Mouse (Mus musculus): ENCODE data around the gene Fgfr2. TPM values are rescaled to one million over a fixed set of nuclear protein-coding genes. Genes with fewer than 3 reads are reported as not detected.

Fgfr2 gene
- polyA plus RNA-seq, 1 experiment from 2014 or later, result 169 TPM

DNA sequence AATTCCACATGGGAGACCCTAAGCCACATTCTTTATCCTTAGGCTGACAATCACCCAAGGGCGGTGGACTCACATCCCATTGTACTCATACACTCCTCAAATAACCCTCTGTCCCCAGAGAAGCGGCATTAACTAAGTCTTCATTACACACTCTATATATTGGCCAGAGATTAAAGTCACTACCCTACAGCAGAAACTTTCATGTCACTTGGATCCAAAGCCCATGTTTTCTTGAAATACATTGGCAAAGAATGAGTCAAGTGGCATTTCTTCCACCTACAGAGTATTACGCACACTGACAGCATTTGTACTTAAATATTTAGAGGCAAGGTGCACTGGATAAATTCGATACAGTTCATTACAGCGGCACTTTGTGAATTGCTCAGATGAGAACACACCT, 850.2 kb downstream of the Fgfr2 start:
- Histone ChIP-seq H3K4me2 (replicated peaks; ENCODE audit: low read depth, low read length) (no peak overlapping the region), H3K27me3 (ENCODE audit: control insufficient read depth, insufficient read depth, low read length) (no peaks in the 10 kb centered on the region), H3K36me3 (ENCODE audit: control insufficient read depth, insufficient read depth, low read length) (peaks cover 16% of the 10 kb centered on the region; the same call in 1 of the 2 replicates), H3K27ac (ENCODE audit: low read length) (no peak overlapping the region), H3K9ac (replicated peaks; ENCODE audit: low read depth, low read length) (no peak overlapping the region), H3K9me3 (ENCODE audit: control insufficient read depth, low read depth, low read length) (0 out of 2 replicates have a peak, but pooled peaks cover 3% of the 10 kb centered on the region), H3K4me1 (ENCODE audit: control insufficient read depth, insufficient read depth, low read length) (no peaks in the 10 kb centered on the region), H3K4me3 (ENCODE audit: low read depth, low read length) (no peak overlapping the region)
- no peak for ATAC-seq (ENCODE audit: insufficient number of reproducible peaks, insufficient read depth, low FRiP score, low read depth)
- 94% methylated on average over 5 of the region's 5 CpGs for WGBS

DNA sequence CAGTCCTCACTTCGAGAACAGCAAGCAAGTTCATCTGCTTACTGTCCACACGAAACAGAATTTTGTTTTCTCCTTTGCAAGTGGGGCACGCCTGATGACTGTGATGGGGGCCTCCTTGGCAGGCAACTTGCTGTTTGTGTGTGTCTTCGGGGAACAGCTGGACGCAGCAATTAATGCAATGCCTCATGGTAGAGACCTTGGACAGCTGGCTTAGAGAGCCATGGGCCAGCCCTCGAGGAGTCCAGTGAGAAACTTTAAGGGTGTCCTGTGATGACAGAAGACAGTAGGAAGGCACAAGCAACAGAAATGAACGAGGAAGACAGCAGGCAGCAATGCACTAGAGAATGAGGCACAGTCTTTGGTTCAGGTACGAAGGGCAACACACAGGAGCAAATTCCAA, 852.8 kb downstream of the Fgfr2 start:
- H3K4me2 ChIP-seq (replicated peaks; ENCODE audit: low read depth, low read length), result no peak overlapping the region
- no peak overlapping the region for H3K4me3 ChIP-seq (ENCODE audit: low read depth, low read length)
- peaks cover 27% of the 10 kb centered on the region; the same call in 1 of the 2 replicates for H3K36me3 ChIP-seq (ENCODE audit: control insufficient read depth, insufficient read depth, low read length)
- no peaks in the 10 kb centered on the region for H3K4me1 ChIP-seq (ENCODE audit: control insufficient read depth, insufficient read depth, low read length)
- ATAC-seq (ENCODE audit: insufficient number of reproducible peaks, insufficient read depth, low FRiP score, low read depth), result no peak
- H3K27ac ChIP-seq (ENCODE audit: low read length), result no peak overlapping the region
- H3K27me3 ChIP-seq (ENCODE audit: control insufficient read depth, insufficient read depth, low read length), result no peaks in the 10 kb centered on the region
- no peak overlapping the region for H3K9ac ChIP-seq (replicated peaks; ENCODE audit: low read depth, low read length)
- H3K9me3 ChIP-seq (ENCODE audit: control insufficient read depth, low read depth, low read length), result 0 out of 2 replicates have a peak, but pooled peaks cover 3% of the 10 kb centered on the region
- WGBS, result 77% methylated on average over 8 of the region's 8 CpGs

GRCm38 (mm10) chr7:132269661-132270060, 853.5 kb downstream of the Fgfr2 start:
- Histone ChIP-seq H3K27ac (ENCODE audit: low read length) (no peak overlapping the region), H3K4me2 (replicated peaks; ENCODE audit: low read depth, low read length) (no peak overlapping the region), H3K36me3 (ENCODE audit: control insufficient read depth, insufficient read depth, low read length) (peaks cover 27% of the 10 kb centered on the region; the same call in 1 of the 2 replicates), H3K4me1 (ENCODE audit: control insufficient read depth, insufficient read depth, low read length) (no peaks in the 10 kb centered on the region), H3K4me3 (ENCODE audit: low read depth, low read length) (no peak overlapping the region), H3K9ac (replicated peaks; ENCODE audit: low read depth, low read length) (no peak overlapping the region), H3K27me3 (ENCODE audit: control insufficient read depth, insufficient read depth, low read length) (no peaks in the 10 kb centered on the region), H3K9me3 (ENCODE audit: control insufficient read depth, low read depth, low read length) (0 out of 2 replicates have a peak, but pooled peaks cover 3% of the 10 kb centered on the region)
- WGBS, result 82% methylated on average over 3 of the region's 3 CpGs
- ATAC-seq (ENCODE audit: insufficient number of reproducible peaks, insufficient read depth, low FRiP score, low read depth), result no peak

DNA sequence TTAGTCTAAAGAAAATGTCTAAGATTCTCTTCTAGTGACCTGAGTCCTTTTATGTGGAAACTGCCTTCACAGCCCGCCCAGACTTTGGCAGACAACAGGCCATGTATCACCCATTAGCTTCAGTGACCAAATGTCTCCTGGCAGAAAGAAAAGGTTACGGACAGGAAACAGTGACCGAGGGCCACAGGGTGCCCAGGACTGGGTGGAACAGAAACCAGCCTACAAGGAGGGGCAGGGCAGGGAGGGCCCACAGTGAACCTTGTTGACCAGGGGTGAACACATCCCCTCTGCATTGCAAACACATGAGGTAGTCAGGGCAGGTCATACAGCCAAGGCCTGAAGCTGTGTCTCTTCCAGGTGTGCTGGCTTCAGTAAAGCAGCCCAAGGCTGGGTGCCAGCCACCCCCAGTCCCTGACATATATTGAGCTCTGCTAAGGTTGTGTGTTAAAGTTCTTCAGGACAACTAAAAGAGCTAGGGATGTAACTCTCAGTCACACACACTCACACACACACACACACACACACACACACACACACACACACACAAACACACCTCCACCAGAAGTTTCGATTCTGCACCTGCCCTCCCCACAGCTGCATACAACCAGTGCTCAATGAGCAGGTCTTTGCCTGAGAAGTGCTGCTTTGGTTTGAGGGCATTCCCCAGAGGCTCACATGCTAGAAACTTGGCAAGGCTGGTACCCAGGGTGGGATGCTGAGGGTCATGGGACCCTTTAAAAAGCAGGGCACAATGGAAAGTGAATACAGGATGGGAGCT, 855.2 kb downstream of the Fgfr2 start:
- WGBS, result 89% methylated on average over 4 of the region's 4 CpGs
- H3K4me3 ChIP-seq (ENCODE audit: low read depth, low read length), result no peak overlapping the region
- no peaks in the 10 kb centered on the region for H3K9me3 ChIP-seq (ENCODE audit: control insufficient read depth, low read depth, low read length)
- no peaks in the 10 kb centered on the region for H3K4me1 ChIP-seq (ENCODE audit: control insufficient read depth, insufficient read depth, low read length)
- peaks cover 27% of the 10 kb centered on the region; the same call in 1 of the 2 replicates for H3K36me3 ChIP-seq (ENCODE audit: control insufficient read depth, insufficient read depth, low read length)
- H3K4me2 ChIP-seq (replicated peaks; ENCODE audit: low read depth, low read length), result no peak overlapping the region
- H3K9ac ChIP-seq (replicated peaks; ENCODE audit: low read depth, low read length), result no peak overlapping the region
- no peak for ATAC-seq (ENCODE audit: insufficient number of reproducible peaks, insufficient read depth, low FRiP score, low read depth)
- no peaks in the 10 kb centered on the region for H3K27me3 ChIP-seq (ENCODE audit: control insufficient read depth, insufficient read depth, low read length)
- no peak overlapping the region for H3K27ac ChIP-seq (ENCODE audit: low read length)

GRCm38 (mm10) chr7:132264763-132265162, 858.4 kb downstream of the Fgfr2 start:
- no peak overlapping the region for H3K4me2 ChIP-seq (replicated peaks; ENCODE audit: low read depth, low read length)
- H3K36me3 ChIP-seq (ENCODE audit: control insufficient read depth, insufficient read depth, low read length), result peaks cover 26% of the 10 kb centered on the region
- no peak overlapping the region for H3K9ac ChIP-seq (replicated peaks; ENCODE audit: low read depth, low read length)
- no peak overlapping the region for H3K4me3 ChIP-seq (ENCODE audit: low read depth, low read length)
- H3K27ac ChIP-seq (ENCODE audit: low read length), result no peak overlapping the region
- 75% methylated on average over 3 of the region's 3 CpGs for WGBS
- H3K4me1 ChIP-seq (ENCODE audit: control insufficient read depth, insufficient read depth, low read length), result peaks cover 7% of the 10 kb centered on the region; the same call in 1 of the 2 replicates
- H3K27me3 ChIP-seq (ENCODE audit: control insufficient read depth, insufficient read depth, low read length), result no peaks in the 10 kb centered on the region
- no peaks in the 10 kb centered on the region for H3K9me3 ChIP-seq (ENCODE audit: control insufficient read depth, low read depth, low read length)
- ATAC-seq (ENCODE audit: insufficient number of reproducible peaks, insufficient read depth, low FRiP score, low read depth), result no peak

- peaks cover 19% of the 10 kb centered on the region for H3K36me3 ChIP-seq (ENCODE audit: control insufficient read depth, insufficient read depth, low read length)
- 69% methylated on average over 6 of the region's 6 CpGs for WGBS
Measured at GRCm38 (mm10) chr7:132263186-132263585, 860.0 kb downstream of the Fgfr2 start.

DNA sequence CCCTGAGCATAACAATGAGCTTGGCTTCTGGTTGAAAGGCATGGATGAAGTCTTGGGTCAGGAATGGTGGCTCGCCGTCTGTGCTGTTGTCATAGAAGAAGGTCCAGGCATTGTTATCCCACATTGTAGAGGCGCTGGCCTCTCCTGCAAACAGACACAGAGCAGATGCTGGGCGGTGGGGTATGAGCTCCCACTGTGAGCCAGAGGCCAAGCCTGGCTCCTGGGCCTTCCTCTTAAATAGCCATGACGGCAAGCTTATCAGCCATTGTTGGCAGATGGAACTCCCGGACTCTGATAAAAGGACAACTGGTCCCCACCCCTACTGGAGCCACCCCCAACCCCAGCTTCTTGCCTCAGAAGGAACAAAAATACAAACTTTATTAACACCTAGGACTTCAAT, 860.5 kb downstream of the Fgfr2 start:
- H3K36me3 ChIP-seq (ENCODE audit: control insufficient read depth, insufficient read depth, low read length), result peaks cover 19% of the 10 kb centered on the region

More at GRCm38 (mm10) chr7:132263186-132263585, 860.0 kb downstream of the Fgfr2 start:
- ATAC-seq (ENCODE audit: insufficient number of reproducible peaks, insufficient read depth, low FRiP score, low read depth), result no peak
- Histone ChIP-seq H3K4me3 (ENCODE audit: low read depth, low read length) (no peak overlapping the region), H3K9ac (replicated peaks; ENCODE audit: low read depth, low read length) (no peak overlapping the region), H3K27me3 (ENCODE audit: control insufficient read depth, insufficient read depth, low read length) (no peaks in the 10 kb centered on the region), H3K4me1 (ENCODE audit: control insufficient read depth, insufficient read depth, low read length) (peaks cover 14% of the 10 kb centered on the region), H3K9me3 (ENCODE audit: control insufficient read depth, low read depth, low read length) (no peaks in the 10 kb centered on the region), H3K27ac (ENCODE audit: low read length) (no peak overlapping the region), H3K4me2 (replicated peaks; ENCODE audit: low read depth, low read length) (no peak overlapping the region)

GRCm38 (mm10) chr7:132261885-132262284, 861.3 kb downstream of the Fgfr2 start:
- no peak; the same call in 1 of the 2 replicates for ATAC-seq (ENCODE audit: insufficient number of reproducible peaks, insufficient read depth, low FRiP score, low read depth)
- 46% methylated on average over 3 of the region's 3 CpGs for WGBS
- peaks cover 22% of the 10 kb centered on the region for H3K36me3 ChIP-seq (ENCODE audit: control insufficient read depth, insufficient read depth, low read length)

More for the DNA sequence above, 860.5 kb downstream of the Fgfr2 start:
- no peak overlapping the region for H3K27ac ChIP-seq (ENCODE audit: low read length)
- H3K4me2 ChIP-seq (replicated peaks; ENCODE audit: low read depth, low read length), result no peak overlapping the region
- H3K9ac ChIP-seq (replicated peaks; ENCODE audit: low read depth, low read length), result no peak overlapping the region
- H3K27me3 ChIP-seq (ENCODE audit: control insufficient read depth, insufficient read depth, low read length), result no peaks in the 10 kb centered on the region
- ATAC-seq (ENCODE audit: insufficient number of reproducible peaks, insufficient read depth, low FRiP score, low read depth), result no peak
- no peaks in the 10 kb centered on the region for H3K9me3 ChIP-seq (ENCODE audit: control insufficient read depth, low read depth, low read length)
- no peak overlapping the region for H3K4me3 ChIP-seq (ENCODE audit: low read depth, low read length)
- 57% methylated on average over 6 of the region's 6 CpGs for WGBS
- peaks cover 16% of the 10 kb centered on the region for H3K4me1 ChIP-seq (ENCODE audit: control insufficient read depth, insufficient read depth, low read length)

More at GRCm38 (mm10) chr7:132261885-132262284, 861.3 kb downstream of the Fgfr2 start:
- Histone ChIP-seq H3K27ac (ENCODE audit: low read length) (no peak overlapping the region), H3K4me3 (ENCODE audit: low read depth, low read length) (no peak overlapping the region), H3K4me1 (ENCODE audit: control insufficient read depth, insufficient read depth, low read length) (peaks cover 16% of the 10 kb centered on the region), H3K9ac (replicated peaks; ENCODE audit: low read depth, low read length) (no peak overlapping the region), H3K9me3 (ENCODE audit: control insufficient read depth, low read depth, low read length) (no peaks in the 10 kb centered on the region), H3K4me2 (replicated peaks; ENCODE audit: low read depth, low read length) (no peak overlapping the region), H3K27me3 (ENCODE audit: control insufficient read depth, insufficient read depth, low read length) (no peaks in the 10 kb centered on the region)

Measured in stomach, embryonic 14.5 days (tissue).